Mouse (Mus musculus) ES-CJ7 (cell line): ENCODE results near the gene Slc22a28.
"Not testable (repeated sequence)": the region's sequence is repeated elsewhere in the genome, so short reads cannot be mapped to it uniquely, and the experiment has no call there.

ENCODE experiments used
- DNase-seq: peaks from one replicate; pipeline ENCODE4 v3.0.0; 2011; ENCODE audit warnings: low read depth, low spot score

Gene Slc22a28

GRCm38 (mm10) chr19:8131881-8132280, at the start of gene Slc22a28:
Gene Slc22a28, minus strand, starts transcription at chr19:8131982.
- DNase-seq: not testable (repeated sequence)

- DNase-seq: no peak
Observed at GRCm38 (mm10) chr19:8148787-8149523, 17.2 kb upstream of the Slc22a28 start.

GRCm38 (mm10) chr19:8142716-8143115, 10.9 kb upstream of the Slc22a28 start:
- not testable (repeated sequence) for DNase-seq

- DNase-seq: not testable (repeated sequence)
Observed at GRCm38 (mm10) chr19:8134127-8134841, 2.5 kb upstream of the Slc22a28 start.

GRCm38 (mm10) chr19:8019904-8020349, 111.9 kb downstream of the Slc22a28 start:
- no peak for DNase-seq

- DNase-seq: not testable (repeated sequence)
Observed at GRCm38 (mm10) chr19:8019329-8019851, 112.4 kb downstream of the Slc22a28 start.

- not testable (repeated sequence) for DNase-seq
Observed at GRCm38 (mm10) chr19:8018535-8018934, 113.2 kb downstream of the Slc22a28 start.
